Mouse (Mus musculus): ENCODE results near the gene Cse1l. TPM values are rescaled to one million over a fixed set of nuclear protein-coding genes. Genes with fewer than 3 reads are reported as not detected.

The Cse1l gene
- 10 to 100 TPM; 81.4 to 83.7 TPM for total RNA-seq (2021)

GRCm38 (mm10) chr2:166905711-166906522 lies at the start of gene Cse1l:
Gene Cse1l, plus strand, starts transcription at chr2:166906040.
- intact Hi-C loops (cut with DNase I) = no loop called here
- DNase-seq = peak; percentile 99

GRCm38 (mm10) chr2:166856366-166856765 lies 49.5 kb upstream of the Cse1l start:
- DNase-seq = no peak
- intact Hi-C loops (cut with DNase I) = loop anchor here (10.0 kb wide), 1 partner anchor 262 kb away; no protein-coding TSS in a partner anchor

GRCm38 (mm10) chr2:166857118-166857517 lies 48.7 kb upstream of the Cse1l start:
- intact Hi-C loops (cut with DNase I) = loop anchor here (10.0 kb wide), 1 partner anchor 262 kb away; no protein-coding TSS in a partner anchor
- DNase-seq = no peak

GRCm38 (mm10) chr2:166859214-166859613 lies 46.6 kb upstream of the Cse1l start:
- intact Hi-C loops (cut with DNase I) = loop anchor here (10.0 kb wide), 1 partner anchor 264 kb away; no protein-coding TSS in a partner anchor
- no peak for DNase-seq

- intact Hi-C loops (cut with DNase I) = no loop called here
Measured at GRCm38 (mm10) chr2:166862505-166862904, 43.3 kb upstream of the Cse1l start.

GRCm38 (mm10) chr2:166865476-166865875 lies 40.4 kb upstream of the Cse1l start:
- DNase-seq = no peak
- intact Hi-C loops (cut with DNase I) = no loop called here

More at GRCm38 (mm10) chr2:166862505-166862904, 43.3 kb upstream of the Cse1l start:
- DNase-seq = no peak

GRCm38 (mm10) chr2:166870271-166870865 lies 35.5 kb upstream of the Cse1l start:
- intact Hi-C loops (cut with DNase I) = no loop called here
- DNase-seq = peak; percentile 54

GRCm38 (mm10) chr2:166870899-166871298 lies 34.9 kb upstream of the Cse1l start:
- intact Hi-C loops (cut with DNase I) = no loop called here
- DNase-seq = no peak

- DNase-seq = peak; percentile 27
- intact Hi-C loops (cut with DNase I) = loop anchor here (5.0 kb wide), 1 partner anchor 37 kb away; no protein-coding TSS in a partner anchor
Measured at GRCm38 (mm10) chr2:166874675-166875280, 31.1 kb upstream of the Cse1l start.

- intact Hi-C loops (cut with DNase I) = loop anchor here (5.0 kb wide), 1 partner anchor 38 kb away; no protein-coding TSS in a partner anchor
- no peak for DNase-seq
Measured at GRCm38 (mm10) chr2:166875561-166875960, 30.3 kb upstream of the Cse1l start.

GRCm38 (mm10) chr2:166876331-166876730 lies 29.5 kb upstream of the Cse1l start:
- no peak for DNase-seq
- intact Hi-C loops (cut with DNase I) = loop anchor here (5.0 kb wide), 1 partner anchor 39 kb away; no protein-coding TSS in a partner anchor

- peak; percentile 64 for DNase-seq
- intact Hi-C loops (cut with DNase I) = no loop called here
Measured at GRCm38 (mm10) chr2:166885066-166885465, 20.8 kb upstream of the Cse1l start.

GRCm38 (mm10) chr2:166885619-166886018 lies 20.2 kb upstream of the Cse1l start:
- intact Hi-C loops (cut with DNase I) = no loop called here

GRCm38 (mm10) chr2:166886231-166886630 lies 19.6 kb upstream of the Cse1l start:
- intact Hi-C loops (cut with DNase I) = no loop called here

More at GRCm38 (mm10) chr2:166885619-166886018, 20.2 kb upstream of the Cse1l start:
- no peak for DNase-seq

GRCm38 (mm10) chr2:166887816-166888215 lies 18.0 kb upstream of the Cse1l start:
- intact Hi-C loops (cut with DNase I) = no loop called here

More at GRCm38 (mm10) chr2:166886231-166886630, 19.6 kb upstream of the Cse1l start:
- no peak for DNase-seq

GRCm38 (mm10) chr2:166891366-166891880 lies 14.4 kb upstream of the Cse1l start:
- intact Hi-C loops (cut with DNase I) = no loop called here
- DNase-seq = no peak

More at GRCm38 (mm10) chr2:166887816-166888215, 18.0 kb upstream of the Cse1l start:
- no peak for DNase-seq

- no peak for DNase-seq
- intact Hi-C loops (cut with DNase I) = no loop called here
Measured at GRCm38 (mm10) chr2:166892158-166892680, 13.6 kb upstream of the Cse1l start.

- DNase-seq = no peak
- intact Hi-C loops (cut with DNase I) = no loop called here
Measured at GRCm38 (mm10) chr2:166893036-166893435, 12.8 kb upstream of the Cse1l start.

- DNase-seq = no peak
- intact Hi-C loops (cut with DNase I) = no loop called here
Measured at GRCm38 (mm10) chr2:166896368-166896767, 9.5 kb upstream of the Cse1l start.

GRCm38 (mm10) chr2:166896974-166897373 lies 8.9 kb upstream of the Cse1l start:
- no peak for DNase-seq
- intact Hi-C loops (cut with DNase I) = no loop called here

GRCm38 (mm10) chr2:166899161-166899560 lies 6.7 kb upstream of the Cse1l start:
- intact Hi-C loops (cut with DNase I) = no loop called here

More at GRCm38 (mm10) chr2:166899161-166899560, 6.7 kb upstream of the Cse1l start:
- DNase-seq = no peak
